Mouse (Mus musculus) liver, postnatal 0 days (tissue): ENCODE data around the gene Agbl4.

Source experiments
- CTCF ChIP-seq: sonication (generic); IDR thresholded peaks from 2 replicates; pipeline ENCODE4 v1.5.1; 2016; ENCODE audit warnings: antibody characterized with exemption, low read depth
- EP300 ChIP-seq: IDR thresholded peaks from 2 replicates; pipeline ENCODE4 v1.6.1; 2016; ENCODE audit warnings: antibody characterized with exemption, low read depth, mild to moderate bottlenecking

GRCm38 (mm10) chr4:111452192-111452591, 1054.7 kb downstream of the Agbl4 start:
- TF ChIP-seq CTCF (no peak), EP300 (no peak)
